Mouse (Mus musculus) neutrophil, adult 65 days (primary cell): ENCODE results near the gene Krtap5-5. TPM values are rescaled to one million over a fixed set of nuclear protein-coding genes. Genes with fewer than 3 reads are reported as not detected.

Experiments
- total RNA-seq: library from RNA; stranded (reverse); gene quantifications from 2 replicates; pipeline ENCODE4 v1.2.4, GENCODE M21; 2023

Gene Krtap5-5
- total RNA-seq, result not detected in 2 replicates

GRCm38 (mm10) chr7:142229871-142230270 is at the start of gene Krtap5-5:
Krtap5-5 (minus strand) TSS chr7:142229971.

GRCm38 (mm10) chr7:142274263-142274662 is 44.5 kb upstream of the Krtap5-5 start, which contains the start of gene Gm4559:
Gm4559 (minus strand) TSS chr7:142274363.

GRCm38 (mm10) chr7:142258254-142258653 is 28.5 kb upstream of the Krtap5-5 start, which contains the start of gene Gm2431:
Gm2431 (minus strand) TSS chr7:142258354.

GRCm38 (mm10) chr7:142240978-142241377 is 11.2 kb upstream of the Krtap5-5 start, which contains the start of gene Gm40460:
Gm40460 (minus strand) TSS chr7:142241078.

GRCm38 (mm10) chr7:142211559-142211958 is 18.2 kb downstream of the Krtap5-5 start, which contains the start of gene Gm7579:
Gm7579 (plus strand) TSS chr7:142211859.

GRCm38 (mm10) chr7:142201064-142201463 is 28.7 kb downstream of the Krtap5-5 start, which contains the start of gene Krtap5-3:
Krtap5-3 (plus strand) TSS chr7:142201364.

GRCm38 (mm10) chr7:142190289-142190688 is 39.5 kb downstream of the Krtap5-5 start, which contains the start of gene Gm10153:
Gm10153 (minus strand) TSS chr7:142190389.

Other genes starting within 250 kb of the Krtap5-5 start
- 36.0 and 67.4 TPM in 2 replicates for gene Mob2, start 168.9 kb downstream of the Krtap5-5 start, total RNA-seq
- gene Dusp8, start 134.1 kb downstream of the Krtap5-5 start, total RNA-seq, result 1.3 and 1.5 TPM in 2 replicates
- gene Gm45618, start 109.2 kb downstream of the Krtap5-5 start, total RNA-seq, result not detected in 2 replicates
- not detected in 2 replicates for gene Gm39115, start 93.9 kb downstream of the Krtap5-5 start, total RNA-seq
- gene Gm45337, start 85.4 kb downstream of the Krtap5-5 start, total RNA-seq, result not detected in 2 replicates
- not detected in 2 replicates for gene Gm29735, start 72.9 kb downstream of the Krtap5-5 start, total RNA-seq
- not detected in 2 replicates for gene Gm4553, start 64.2 kb downstream of the Krtap5-5 start, total RNA-seq
- gene Krtap5-2, start 54.0 kb downstream of the Krtap5-5 start, total RNA-seq, result not detected in 2 replicates
- not detected in 2 replicates for gene Gm10153, start 39.6 kb downstream of the Krtap5-5 start, total RNA-seq
- not detected in 2 replicates for gene Krtap5-3, start 28.6 kb downstream of the Krtap5-5 start, total RNA-seq
- gene Gm7579, start 18.1 kb downstream of the Krtap5-5 start, total RNA-seq, result not detected in 2 replicates
- gene Gm40460, start 11.1 kb upstream of the Krtap5-5 start, total RNA-seq, result not detected in 2 replicates
- gene Gm2431, start 28.4 kb upstream of the Krtap5-5 start, total RNA-seq, result not detected in 2 replicates
- gene Gm4559, start 44.4 kb upstream of the Krtap5-5 start, total RNA-seq, result not detected in 2 replicates
- gene Krtap5-1, start 67.1 kb upstream of the Krtap5-5 start, total RNA-seq, result not detected in 2 replicates
- not detected in 2 replicates for gene Krtap5-4, start 73.6 kb upstream of the Krtap5-5 start, total RNA-seq
- gene Ifitm10, start 143.8 kb upstream of the Krtap5-5 start, total RNA-seq, result 13.6 and 13.7 TPM in 2 replicates
- 9.5 TPM in 1 of 2 replicates, not detected in the other for gene Gm49369, start 152.7 kb upstream of the Krtap5-5 start, total RNA-seq
- 760 and 974 TPM in 2 replicates for gene Ctsd, start 158.1 kb upstream of the Krtap5-5 start, total RNA-seq
- gene Syt8, start 204.9 kb upstream of the Krtap5-5 start, total RNA-seq, result 5.8 and 7.4 TPM in 2 replicates
- 4.8 and 8.2 TPM in 2 replicates for gene Tnni2, start 211.8 kb upstream of the Krtap5-5 start, total RNA-seq
- 1,515 and 1,757 TPM in 2 replicates for gene Lsp1, start 230.8 kb upstream of the Krtap5-5 start, total RNA-seq